15 mouse cellular contexts compared by ENCODE assay signal in genomic region chr3:127243928-127244642, GRCm38 (mm10).
DNase-seq lines count a peak whose midpoint lies in the region; ATAC-seq lines count a peak whose summit lies in the region.
"Had no signal": no experiment of that assay in that cellular context is flagged by ENCODE, and none has a peak within 500 bp of the region (broad histone marks: within the 10 kb centered on the region; RNA-seq: fewer than 3 reads in every experiment).

No protein-coding gene starts in this region.

- WGBS in neural tube, embryonic 12.5 days, result 38% methylated on average over 10 of the region's 10 CpGs
- 30% methylated on average over 10 of the region's 10 CpGs for WGBS in hindbrain, embryonic 12.5 days
- 23% methylated on average over 10 of the region's 10 CpGs for WGBS in midbrain, embryonic 14.5 days

- H3K27me3 ChIP-seq in neural tube, embryonic 12.5 days (replicated peaks), result no peaks in the 10 kb centered on the region
- H3K27me3 ChIP-seq in hindbrain, embryonic 12.5 days, result no peaks in the 10 kb centered on the region
- H3K27me3 ChIP-seq in midbrain, embryonic 14.5 days (ENCODE audit: control insufficient read depth, insufficient read depth, low read length), result no peaks in the 10 kb centered on the region
- H3K27me3 ChIP-seq: liver, embryonic 15.5 days had no signal

- peak; percentile 79; the same call in 1 of the 2 replicates for ATAC-seq in neural tube, embryonic 12.5 days (ENCODE audit: low FRiP score, low read depth)
- ATAC-seq in hindbrain, embryonic 12.5 days (ENCODE audit: low FRiP score), result peak; percentile 72
- ATAC-seq in midbrain, embryonic 14.5 days (ENCODE audit: low FRiP score, low TSS enrichment), result peak; percentile 87
- ATAC-seq: inflammation-experienced regulatory T-cells, adult 6 months had no signal

- H3K4me1 ChIP-seq in neural tube, embryonic 12.5 days, result peaks cover 14% of the 10 kb centered on the region
- H3K4me1 ChIP-seq in hindbrain, embryonic 12.5 days, result peaks cover 23% of the 10 kb centered on the region
- peaks cover 27% of the 10 kb centered on the region for H3K4me1 ChIP-seq in midbrain, embryonic 14.5 days (ENCODE audit: control insufficient read depth, insufficient read depth, low read length)
- H3K4me1 ChIP-seq: liver, embryonic 15.5 days had no signal

- H3K9me3 ChIP-seq in neural tube, embryonic 12.5 days, result no peaks in the 10 kb centered on the region
- H3K9me3 ChIP-seq in hindbrain, embryonic 12.5 days (replicated peaks), result no peaks in the 10 kb centered on the region
- no peaks in the 10 kb centered on the region for H3K9me3 ChIP-seq in midbrain, embryonic 14.5 days (ENCODE audit: control insufficient read depth, low read length)
- H3K9me3 ChIP-seq: liver, embryonic 15.5 days had no signal

- no peak overlapping the region for H3K4me3 ChIP-seq in neural tube, embryonic 12.5 days
- H3K4me3 ChIP-seq in hindbrain, embryonic 12.5 days, result no peak overlapping the region
- no peak overlapping the region for H3K4me3 ChIP-seq in midbrain, embryonic 14.5 days (replicated peaks; ENCODE audit: low read depth, low read length)
- H3K4me3 ChIP-seq: liver, embryonic 15.5 days had no signal

- no peaks in the 10 kb centered on the region for H3K36me3 ChIP-seq in neural tube, embryonic 12.5 days
- no peaks in the 10 kb centered on the region for H3K36me3 ChIP-seq in hindbrain, embryonic 12.5 days
- H3K36me3 ChIP-seq in midbrain, embryonic 14.5 days (ENCODE audit: control insufficient read depth, insufficient read depth, low read length), result no peaks in the 10 kb centered on the region
- H3K36me3 ChIP-seq: liver, embryonic 15.5 days had no signal

- H3K27ac ChIP-seq in neural tube, embryonic 12.5 days, result no peak overlapping the region
- H3K27ac ChIP-seq in hindbrain, embryonic 12.5 days, result peak overlapping the region; percentile 76
- peak overlapping the region; percentile 75 for H3K27ac ChIP-seq in midbrain, embryonic 14.5 days (replicated peaks; ENCODE audit: low read depth, low read length)
- H3K27ac ChIP-seq: kidney, postnatal 0 days; liver, embryonic 15.5 days had no signal

- H3K4me2 ChIP-seq in neural tube, embryonic 12.5 days (replicated peaks), result no peak overlapping the region
- no peak overlapping the region for H3K4me2 ChIP-seq in hindbrain, embryonic 12.5 days (replicated peaks)
- 0 out of 2 replicates have a peak overlapping the region, but pooled peaks have one; percentile 1 for H3K4me2 ChIP-seq in midbrain, embryonic 14.5 days (ENCODE audit: low read length)
- H3K4me2 ChIP-seq: liver, embryonic 15.5 days had no signal

- no peak overlapping the region for H3K9ac ChIP-seq in neural tube, embryonic 12.5 days
- H3K9ac ChIP-seq in hindbrain, embryonic 12.5 days, result no peak overlapping the region
- no peak overlapping the region for H3K9ac ChIP-seq in midbrain, embryonic 14.5 days (replicated peaks; ENCODE audit: low read length)
- H3K9ac ChIP-seq: liver, embryonic 15.5 days had no signal

- no peak for DNase-seq in neural tube, embryonic 10.5 days (ENCODE audit: extremely low spot score, low spot score)
- peak; percentile 80 for DNase-seq in midbrain, embryonic 14.5 days
- DNase-seq in right cerebral cortex, postnatal 14 days, result no peak
- no peak for DNase-seq in adrenal gland, postnatal 4 days (ENCODE audit: low spot score in 2 of 2)
- no peak for DNase-seq in thymus, postnatal 25 days
- DNase-seq: adrenal gland, adult 8-10 months; B cell, adult 2 months; cerebellum, postnatal 10 days; heart, adult 11 months; lung, postnatal 14 days had no signal
